Mouse (Mus musculus) right cerebral cortex, adult 2 months (tissue): ENCODE results near the gene Nubp1.
A peak's percentile ranks its signal among the peaks of the same experiment; 100 is the strongest.

Experiments
- DNase-seq, 2 experiments: peaks; one replicate each; pipeline ENCODE4 v3.0.0; 2021 to 2022; ENCODE audit warnings: low spot score in 2 of 2

Nubp1 gene

GRCm38 (mm10) chr16:10411764-10412746, at the start of gene Nubp1:
TSS of gene Nubp1 (plus strand) at chr16:10411948.
- DNase-seq: peak; percentile 93 to 95

DNA sequence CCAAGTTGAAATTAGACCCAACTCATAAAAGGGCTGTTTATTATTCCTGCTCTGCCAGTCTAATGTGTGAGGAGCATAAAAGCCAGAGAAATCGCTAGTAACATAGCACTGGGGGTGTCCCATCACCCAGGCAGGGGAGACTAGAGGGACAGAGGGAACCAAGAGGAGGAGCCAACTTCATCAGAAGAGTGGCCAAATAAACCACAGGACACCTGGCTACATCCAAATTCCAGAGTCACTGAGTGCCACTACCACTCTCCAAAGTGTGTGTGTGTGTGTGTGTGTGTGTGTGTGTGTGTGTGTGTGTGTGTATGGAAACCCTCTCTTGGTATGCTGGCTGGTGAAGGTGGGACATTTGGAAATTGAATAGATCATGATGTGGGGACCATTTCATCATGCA, 48.7 kb upstream of the Nubp1 start:
- DNase-seq: no peak

GRCm38 (mm10) chr16:10365796-10366195, 46.0 kb upstream of the Nubp1 start:
- no peak for DNase-seq

- DNase-seq: no peak
Measured at GRCm38 (mm10) chr16:10366240-10367217, 45.2 kb upstream of the Nubp1 start.

- DNase-seq: no peak
Measured at GRCm38 (mm10) chr16:10369468-10369934, 42.2 kb upstream of the Nubp1 start.

DNA sequence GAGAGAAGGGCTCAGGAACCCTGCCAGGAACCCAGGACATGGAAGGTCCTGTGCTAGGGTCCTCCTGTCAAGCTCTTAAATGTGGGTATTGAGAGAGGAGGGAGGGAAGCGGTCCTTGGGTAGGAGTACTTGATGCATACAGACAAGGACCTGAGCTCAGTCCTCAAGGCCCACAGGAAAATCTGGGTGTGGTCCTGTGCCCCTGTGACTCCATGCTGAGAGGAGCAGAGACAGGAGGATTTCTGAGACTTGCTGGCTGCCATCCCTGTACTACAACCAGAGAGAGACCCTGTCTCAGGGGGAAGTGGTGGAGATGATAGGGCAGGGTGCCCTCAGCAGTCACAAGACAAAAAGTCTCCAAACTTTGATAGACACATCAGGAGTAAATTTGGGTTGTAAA, 41.8 kb upstream of the Nubp1 start:
- no peak for DNase-seq

DNA sequence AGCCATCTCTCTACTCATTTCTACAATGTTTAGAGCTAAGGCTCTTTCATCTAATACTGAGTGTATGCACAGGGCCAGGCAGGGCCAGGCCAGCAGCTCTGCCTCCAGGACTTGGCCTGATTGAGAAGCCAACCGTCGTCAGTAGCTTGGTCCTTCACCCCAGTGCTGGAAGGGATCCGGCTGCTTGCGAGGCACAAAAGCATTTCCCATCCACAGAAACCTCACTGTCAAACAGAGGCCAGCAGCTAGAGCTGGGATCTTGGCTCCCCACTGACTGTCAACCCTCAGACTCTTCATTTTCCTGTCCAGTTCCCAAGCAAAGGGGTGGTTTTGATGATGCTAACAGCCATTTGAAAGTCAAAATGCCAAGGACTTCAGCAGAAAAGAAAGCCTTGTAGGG, 39.4 kb upstream of the Nubp1 start:
- DNase-seq: no peak

- peak; percentile 33 to 41 for DNase-seq
Measured at GRCm38 (mm10) chr16:10374254-10375011, 37.3 kb upstream of the Nubp1 start.

DNA sequence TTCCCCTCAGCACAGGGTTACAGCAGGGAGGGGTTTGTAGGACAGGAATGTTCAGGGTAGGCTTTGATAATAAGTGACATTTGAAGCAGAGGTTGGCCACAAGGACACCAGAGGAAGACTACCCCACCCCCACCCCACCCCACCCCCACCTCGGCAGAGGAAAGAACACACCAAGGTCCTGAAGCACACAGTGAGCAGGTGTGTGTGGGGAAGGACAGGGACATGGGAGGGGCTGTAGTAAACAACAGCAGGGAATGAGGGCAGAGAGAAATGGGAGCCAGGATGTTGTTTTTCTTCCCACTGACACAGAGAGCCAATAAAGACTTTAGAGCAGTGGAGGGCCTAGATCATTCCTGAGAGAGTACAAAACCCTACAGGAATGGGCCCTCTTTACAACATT, 34.5 kb upstream of the Nubp1 start:
- no peak for DNase-seq

DNA sequence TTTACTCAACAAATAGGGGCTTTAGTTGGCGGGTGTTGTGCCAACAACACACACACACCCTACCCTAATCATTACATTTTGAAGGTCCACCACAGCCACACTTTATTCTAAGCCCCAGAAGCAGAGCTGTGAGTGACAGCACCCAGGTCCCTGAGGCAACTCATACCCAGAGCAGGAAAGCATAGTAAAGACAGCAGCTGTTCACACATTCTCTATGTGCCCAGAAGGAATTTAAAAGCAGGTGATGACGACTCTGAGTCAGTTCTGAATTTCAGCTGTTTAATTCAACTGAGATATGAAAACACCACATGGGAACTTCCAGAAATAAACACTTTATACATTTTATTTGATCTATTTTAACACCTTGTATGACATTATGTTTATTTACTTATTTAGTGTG, 32.2 kb upstream of the Nubp1 start:
- peak; percentile 19 to 32 for DNase-seq

- no peak for DNase-seq
Measured at GRCm38 (mm10) chr16:10384060-10384497, 27.7 kb upstream of the Nubp1 start.

DNA sequence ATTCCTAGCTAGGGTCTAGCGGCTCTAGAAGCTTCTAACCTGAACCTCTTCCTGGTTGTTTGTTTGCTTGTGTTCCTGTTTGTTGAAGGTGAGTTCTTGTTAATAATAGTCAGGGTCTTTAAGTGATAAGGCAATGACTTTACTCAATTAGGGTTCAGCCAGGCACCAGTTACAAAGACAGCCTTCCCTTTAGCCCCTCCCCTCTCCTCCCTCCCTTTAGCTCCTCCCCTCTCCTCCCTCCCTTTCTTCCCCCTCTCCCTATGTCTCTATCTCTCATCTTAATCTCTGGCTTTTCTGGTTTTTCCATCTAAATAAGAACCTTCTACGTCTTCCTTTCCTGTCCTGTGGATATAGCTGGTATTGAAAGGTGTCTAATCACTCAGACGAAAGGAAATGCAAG, 27.2 kb upstream of the Nubp1 start:
- DNase-seq: no peak

GRCm38 (mm10) chr16:10385261-10385660, 26.5 kb upstream of the Nubp1 start:
- no peak for DNase-seq

DNA sequence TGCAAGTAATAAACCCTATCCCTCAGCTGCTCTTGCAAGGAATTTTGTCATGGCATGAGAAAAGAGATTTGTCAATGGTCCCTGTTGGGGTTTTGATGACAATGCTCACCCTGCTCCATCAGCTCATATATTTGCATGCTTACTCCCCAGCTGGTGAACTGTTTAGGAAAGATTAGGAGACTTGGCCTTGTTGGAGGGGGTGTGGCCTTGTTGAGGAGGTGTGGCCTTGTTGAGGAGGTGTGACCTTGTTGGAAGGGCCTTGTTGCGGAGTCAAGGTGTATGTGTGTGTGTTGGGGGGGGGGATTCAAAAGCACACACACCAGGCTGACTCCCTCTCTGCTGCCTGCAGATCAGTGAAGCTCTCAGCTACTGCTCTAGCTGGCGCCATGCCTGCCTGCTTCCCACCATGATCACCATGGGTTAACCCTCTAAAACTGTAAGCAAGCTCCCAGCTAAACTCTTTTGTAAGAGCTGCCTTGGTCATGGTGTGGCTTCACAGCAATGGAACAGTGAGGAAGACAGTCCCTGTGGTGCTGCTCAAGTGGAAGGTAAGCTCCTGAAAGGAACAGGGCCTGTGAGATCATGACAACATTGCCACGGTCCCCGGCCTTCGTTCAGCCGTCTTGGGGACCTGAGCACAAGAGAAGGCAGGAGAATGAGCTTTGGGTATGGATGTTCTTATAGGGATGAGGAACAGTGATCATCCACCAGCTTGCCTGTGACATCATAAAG, 22.9 kb upstream of the Nubp1 start:
- DNase-seq: no peak

DNA sequence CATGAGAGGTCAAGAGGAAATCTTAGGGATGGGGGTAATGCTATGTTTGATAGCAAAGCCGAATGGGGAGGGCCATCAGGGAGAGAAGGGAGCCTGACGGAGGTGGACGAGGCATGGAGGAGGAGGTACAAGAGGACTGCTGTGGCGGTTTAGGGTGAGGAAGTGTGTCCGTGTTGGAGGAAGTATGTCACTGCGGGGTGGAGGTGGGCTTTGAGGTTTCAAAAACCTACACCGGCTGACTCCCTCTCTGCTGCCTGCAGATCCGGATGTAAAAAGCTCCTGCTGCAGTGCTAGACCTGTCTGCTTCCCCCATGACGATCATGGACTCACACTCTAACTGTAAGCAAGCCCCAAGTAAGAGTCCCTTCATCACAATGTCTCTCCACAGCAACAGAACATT, 19.2 kb upstream of the Nubp1 start:
- DNase-seq: no peak

DNA sequence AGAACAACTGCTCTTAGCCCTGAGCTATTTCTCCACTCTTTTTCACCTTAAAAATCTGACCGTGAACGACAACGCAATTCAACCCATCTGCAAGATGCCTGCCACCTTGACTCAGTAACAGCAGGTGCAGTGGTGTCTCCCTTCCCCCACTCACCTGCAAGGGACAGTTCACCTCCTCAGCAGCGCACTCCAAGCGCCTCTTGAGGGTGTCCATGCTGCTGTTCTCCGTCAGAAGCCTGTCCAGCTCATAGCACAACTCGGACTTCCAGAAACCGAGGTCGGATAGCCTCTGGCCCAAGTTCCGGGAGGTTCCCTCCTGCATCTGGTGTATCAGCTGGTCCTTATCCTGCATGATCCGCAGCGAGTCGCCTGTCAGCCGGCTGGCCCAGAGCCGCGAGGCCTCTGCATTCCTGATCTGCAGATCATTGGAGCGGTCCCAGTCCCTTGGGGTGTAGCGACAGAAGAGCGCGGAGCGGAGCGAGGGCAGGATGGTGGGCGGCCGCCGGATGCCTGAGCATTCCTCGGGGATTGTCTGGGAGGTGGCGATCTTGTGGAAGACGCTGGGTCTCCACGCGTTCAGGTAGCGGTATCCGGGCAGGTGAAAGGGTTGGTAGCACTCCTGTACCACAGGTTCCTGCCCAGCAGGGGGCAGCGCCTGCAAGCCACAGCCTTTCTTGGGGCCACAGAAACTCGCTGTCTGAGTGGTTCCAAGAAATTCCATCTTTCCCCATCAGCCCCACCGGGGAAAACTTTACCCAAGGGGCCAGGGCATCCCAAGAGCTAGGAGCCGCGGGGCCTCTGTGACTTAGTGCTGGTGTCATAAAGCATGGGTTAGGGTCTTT, 16.8 kb upstream of the Nubp1 start, which contains the start of gene Tekt5:
Tekt5 (minus strand) TSS at position 792 of the 842 bp plus-strand sequence.
- DNase-seq: peak; percentile 41 to 54

DNA sequence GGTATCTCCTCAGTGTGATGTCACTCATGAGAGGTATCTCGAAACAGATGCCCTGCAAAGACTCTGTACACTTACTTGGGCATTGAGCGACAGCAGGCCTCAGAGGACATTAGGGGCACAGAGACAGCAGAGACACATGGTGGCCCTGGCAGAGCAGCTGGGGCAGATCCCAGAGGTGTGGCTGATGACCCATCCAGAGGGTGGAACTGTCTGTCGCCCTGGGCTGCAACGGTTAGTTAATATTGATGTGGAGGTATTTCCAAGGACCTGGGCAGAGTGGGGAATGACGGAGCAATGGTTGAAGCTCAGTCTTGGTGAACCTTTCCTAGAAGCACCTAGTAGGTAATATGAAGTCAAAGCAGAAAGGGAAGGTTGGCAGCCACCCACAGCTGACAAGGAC, 13.0 kb upstream of the Nubp1 start:
- no peak for DNase-seq

GRCm38 (mm10) chr16:10399160-10399559, 12.6 kb upstream of the Nubp1 start:
- DNase-seq: peak; percentile 90 to 94

DNA sequence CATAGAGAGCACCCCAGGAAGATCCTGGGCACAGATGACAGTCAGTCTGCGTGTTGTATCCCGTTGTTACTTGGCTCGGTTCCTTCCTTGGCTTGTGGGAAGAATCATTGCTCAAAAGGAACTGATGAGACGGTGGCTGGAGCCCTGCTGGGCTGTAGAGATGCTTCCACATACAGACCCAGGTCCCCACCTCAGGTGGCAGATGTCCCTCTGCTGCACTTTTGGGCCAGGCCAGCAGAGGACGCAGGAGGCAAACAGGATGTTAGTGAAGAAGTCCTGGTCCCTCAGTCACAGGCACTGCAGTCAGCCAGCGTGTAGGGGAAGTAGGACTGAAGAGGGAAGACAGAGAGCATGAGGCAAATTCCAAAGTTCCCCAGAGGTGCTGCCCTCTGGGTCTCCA, 4.2 kb downstream of the Nubp1 start:
- peak in 1 of 2 experiments; percentile 33 for DNase-seq

- DNase-seq: no peak
Measured at GRCm38 (mm10) chr16:10416866-10417265, 5.1 kb downstream of the Nubp1 start.
